Mouse (Mus musculus): ENCODE data around the gene Pigc. TPM values are rescaled to one million over a fixed set of nuclear protein-coding genes. Genes with fewer than 3 reads are reported as not detected.

Pigc gene
- 33.6 and 42.2 TPM in 2 replicates for polyA plus RNA-seq (2014; fragmentation: Nextera tagmentation; extraction: Ambion mirVana)

DNA sequence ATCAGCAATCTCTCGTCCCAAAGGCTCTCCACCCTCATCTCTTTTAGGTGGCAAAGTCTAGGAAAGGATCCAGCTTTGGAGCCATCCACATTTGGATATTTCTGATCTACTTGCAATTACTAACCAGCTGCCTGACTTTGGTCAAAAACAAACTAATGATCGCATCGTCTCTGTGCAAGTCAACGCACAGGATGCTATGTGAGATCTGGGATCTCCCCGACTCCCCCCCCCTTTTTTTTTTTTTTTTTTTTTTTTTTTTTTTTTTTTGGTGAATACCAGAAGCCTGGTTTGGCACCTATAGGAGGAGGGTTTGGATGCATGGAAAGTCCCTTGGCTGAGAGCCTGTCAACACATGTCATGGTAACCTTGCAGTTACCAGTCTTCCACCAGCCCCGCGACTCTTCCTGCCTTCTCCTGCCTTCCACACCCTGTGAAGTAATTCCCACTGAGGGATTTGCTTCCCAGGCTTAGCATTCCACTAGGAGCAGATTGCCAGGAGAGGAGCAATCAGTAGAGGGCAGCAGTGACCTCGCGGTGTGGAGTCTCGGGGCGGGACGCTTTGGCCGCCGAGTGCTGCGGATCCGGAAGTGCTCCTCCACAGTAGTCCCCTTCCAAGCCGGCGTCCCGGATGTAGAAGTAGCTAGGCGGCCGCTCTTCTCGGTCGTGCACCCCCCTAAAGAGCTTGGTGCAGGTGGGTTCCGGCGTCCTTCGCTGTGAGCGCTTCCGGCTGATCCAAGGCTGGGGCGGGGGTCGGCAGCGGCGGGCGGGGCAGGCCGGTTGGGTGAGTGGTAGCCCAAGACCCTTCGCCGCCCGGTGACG is at the start of gene Pigc:
Gene Pigc (plus strand): TSS at position 598 of the 819 bp plus-strand sequence.
- H3K4me2 ChIP-seq (replicated peaks; ENCODE audit: low read depth, low read length) = peak within 1 kb of the TSS; percentile 60
- 3% methylated on average over 38 of the region's 38 CpGs for WGBS
- peak; percentile 97 for ATAC-seq (ENCODE audit: low FRiP score, low TSS enrichment)
- peaks cover 3% of the 10 kb centered on the region for H3K4me1 ChIP-seq (ENCODE audit: control insufficient read depth, insufficient read depth, low read length)
- no peaks in the 10 kb centered on the region; the same call in 1 of the 2 replicates for H3K36me3 ChIP-seq (ENCODE audit: control insufficient read depth, insufficient read depth, low read length)
- peak within 1 kb of the TSS; percentile 65 for H3K9ac ChIP-seq (ENCODE audit: low read depth, low read length)
- no peaks in the 10 kb centered on the region for H3K9me3 ChIP-seq (ENCODE audit: control insufficient read depth, low read length)
- H3K27ac ChIP-seq (ENCODE audit: low read depth, low read length) = peak within 1 kb of the TSS; percentile 53; the same call in 1 of the 2 replicates
- peak within 1 kb of the TSS; percentile 57 for H3K4me3 ChIP-seq (ENCODE audit: low read length)
- H3K27me3 ChIP-seq (ENCODE audit: control insufficient read depth, insufficient read depth, low read length) = no peaks in the 10 kb centered on the region

DNA sequence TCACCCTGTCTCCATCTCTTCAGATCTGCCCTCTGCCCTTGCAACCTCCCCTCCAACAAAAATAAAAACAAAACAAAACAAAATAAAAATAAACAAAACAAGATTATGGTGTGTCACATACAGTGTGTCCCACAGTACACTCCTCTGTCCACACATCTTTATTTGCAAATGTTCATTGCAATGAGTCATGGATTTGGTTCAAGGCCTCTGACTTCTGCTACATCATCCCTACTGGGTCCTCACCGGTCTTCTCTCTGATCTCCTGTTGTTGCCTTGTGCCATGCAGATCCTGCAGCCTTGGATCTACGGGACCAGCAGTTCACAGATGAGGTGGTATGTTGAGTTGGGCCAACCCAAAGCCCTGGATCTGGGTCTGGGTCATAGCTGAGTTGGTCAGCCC is 49.4 kb upstream of the Pigc start:
- Histone ChIP-seq H3K9ac (ENCODE audit: low read depth, low read length) (no peak overlapping the region), H3K36me3 (ENCODE audit: control insufficient read depth, insufficient read depth, low read length) (no peaks in the 10 kb centered on the region), H3K27ac (ENCODE audit: low read depth, low read length) (no peak overlapping the region), H3K9me3 (ENCODE audit: control insufficient read depth, low read length) (no peaks in the 10 kb centered on the region), H3K4me1 (ENCODE audit: control insufficient read depth, insufficient read depth, low read length) (peaks cover 7% of the 10 kb centered on the region; the same call in 1 of the 2 replicates), H3K27me3 (ENCODE audit: control insufficient read depth, insufficient read depth, low read length) (no peaks in the 10 kb centered on the region), H3K4me2 (replicated peaks; ENCODE audit: low read depth, low read length) (no peak overlapping the region), H3K4me3 (ENCODE audit: low read length) (no peak overlapping the region)
- WGBS = 91% methylated on average over 2 of the region's 2 CpGs
- ATAC-seq (ENCODE audit: low FRiP score, low TSS enrichment) = no peak

DNA sequence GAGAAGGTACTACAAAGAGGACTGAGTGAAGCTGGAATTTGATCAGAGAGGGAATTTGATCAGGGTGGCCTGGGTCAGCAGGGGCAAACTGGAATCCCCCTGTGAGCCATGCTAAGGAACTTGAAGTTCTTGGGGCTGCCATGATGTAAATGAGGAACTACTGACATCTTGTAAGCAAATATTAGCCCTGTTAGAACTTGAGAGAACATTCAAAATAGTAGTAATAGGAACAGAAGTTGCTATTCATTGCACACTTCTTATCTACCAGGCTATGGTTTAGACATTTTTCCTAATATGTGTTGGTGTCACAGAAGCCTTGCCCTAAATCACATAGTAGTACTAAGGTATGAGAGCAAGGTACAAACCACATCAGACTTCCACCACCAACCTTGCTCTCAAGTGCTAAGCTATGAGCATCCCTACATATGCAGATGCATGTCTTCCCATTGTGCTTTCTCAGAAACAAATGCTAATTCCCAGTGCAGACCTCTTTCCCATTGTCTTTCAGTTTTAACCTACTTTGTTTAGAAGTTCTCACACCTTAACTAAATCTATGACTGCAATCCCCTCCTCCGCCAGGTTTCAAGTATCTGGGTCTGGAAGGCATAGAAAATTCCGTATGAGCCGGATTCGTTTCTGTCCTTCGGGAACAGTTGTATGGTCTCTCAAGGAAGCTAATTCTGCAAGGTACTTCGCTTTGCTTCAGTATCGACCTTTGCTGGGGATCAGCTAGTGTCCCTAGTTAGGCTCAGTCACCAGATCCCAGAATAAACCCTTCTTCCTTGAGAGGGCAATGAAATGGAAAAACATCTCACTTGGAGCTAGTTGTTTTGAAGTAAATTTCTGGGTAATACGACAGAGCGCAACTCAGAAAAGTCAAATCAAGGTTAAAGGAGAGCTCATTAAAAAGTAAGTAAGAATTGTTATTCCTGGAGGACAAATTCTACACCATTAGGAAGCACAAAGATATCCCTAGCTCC is 48.2 kb upstream of the Pigc start:
- ATAC-seq (ENCODE audit: low FRiP score, low TSS enrichment) = no peak
- Histone ChIP-seq H3K4me1 (ENCODE audit: control insufficient read depth, insufficient read depth, low read length) (peaks cover 7% of the 10 kb centered on the region; the same call in 1 of the 2 replicates), H3K4me2 (replicated peaks; ENCODE audit: low read depth, low read length) (no peak overlapping the region), H3K9ac (ENCODE audit: low read depth, low read length) (no peak overlapping the region), H3K9me3 (ENCODE audit: control insufficient read depth, low read length) (no peaks in the 10 kb centered on the region), H3K36me3 (ENCODE audit: control insufficient read depth, insufficient read depth, low read length) (no peaks in the 10 kb centered on the region), H3K4me3 (ENCODE audit: low read length) (no peak overlapping the region), H3K27me3 (ENCODE audit: control insufficient read depth, insufficient read depth, low read length) (no peaks in the 10 kb centered on the region), H3K27ac (ENCODE audit: low read depth, low read length) (no peak overlapping the region)
- WGBS = 89% methylated on average over 9 of the region's 9 CpGs

DNA sequence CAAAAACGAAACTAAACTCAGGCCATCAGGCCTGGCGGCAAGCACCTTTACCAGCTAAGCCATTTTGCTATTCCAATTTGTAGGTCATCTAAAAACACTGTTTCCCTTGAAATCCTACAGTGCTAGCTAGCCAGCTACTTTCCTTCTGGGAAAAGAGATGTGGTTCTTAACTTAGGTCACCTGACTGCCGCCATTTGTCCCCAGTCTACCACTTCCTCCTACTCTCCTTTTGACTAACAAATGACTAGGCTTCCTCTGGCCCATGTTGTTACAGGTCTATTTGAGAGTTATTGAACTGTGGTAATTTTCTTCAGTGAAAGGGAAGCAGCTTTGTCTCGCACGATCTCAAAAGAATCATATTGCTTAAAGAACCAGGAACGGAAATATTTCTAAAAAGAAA is 47.1 kb upstream of the Pigc start:
- H3K4me3 ChIP-seq (ENCODE audit: low read length) = no peak overlapping the region
- no peak overlapping the region for H3K9ac ChIP-seq (ENCODE audit: low read depth, low read length)
- H3K4me1 ChIP-seq (ENCODE audit: control insufficient read depth, insufficient read depth, low read length) = peaks cover 7% of the 10 kb centered on the region; the same call in 1 of the 2 replicates
- no peaks in the 10 kb centered on the region for H3K27me3 ChIP-seq (ENCODE audit: control insufficient read depth, insufficient read depth, low read length)
- 79% methylated on average over 6 of the region's 6 CpGs for WGBS
- no peak overlapping the region for H3K4me2 ChIP-seq (replicated peaks; ENCODE audit: low read depth, low read length)
- H3K27ac ChIP-seq (ENCODE audit: low read depth, low read length) = no peak overlapping the region
- no peak for ATAC-seq (ENCODE audit: low FRiP score, low TSS enrichment)
- H3K9me3 ChIP-seq (ENCODE audit: control insufficient read depth, low read length) = no peaks in the 10 kb centered on the region
- no peaks in the 10 kb centered on the region for H3K36me3 ChIP-seq (ENCODE audit: control insufficient read depth, insufficient read depth, low read length)

DNA sequence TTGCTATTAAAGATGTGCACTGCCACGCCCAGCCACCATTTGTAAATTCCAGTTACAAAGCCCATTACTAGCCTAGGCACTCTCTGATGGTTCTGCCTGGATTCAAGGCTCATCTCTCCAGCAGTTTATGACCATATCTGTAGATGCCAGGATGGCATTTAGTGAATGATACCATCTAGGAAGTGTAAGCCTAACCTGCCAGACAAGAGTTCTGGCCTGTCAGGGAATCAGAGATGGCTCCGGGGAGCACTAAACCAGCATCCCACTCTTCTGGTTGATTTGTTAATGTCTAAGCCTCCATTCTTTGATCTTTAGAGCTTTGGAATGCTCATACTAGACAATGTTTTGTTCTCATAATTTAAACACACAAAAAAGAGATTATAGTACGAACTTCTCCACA is 44.7 kb upstream of the Pigc start:
- WGBS = 56% methylated on average over 3 of the region's 3 CpGs
- no peak overlapping the region for H3K4me2 ChIP-seq (replicated peaks; ENCODE audit: low read depth, low read length)
- H3K9me3 ChIP-seq (ENCODE audit: control insufficient read depth, low read length) = no peaks in the 10 kb centered on the region
- no peaks in the 10 kb centered on the region for H3K36me3 ChIP-seq (ENCODE audit: control insufficient read depth, insufficient read depth, low read length)
- H3K9ac ChIP-seq (ENCODE audit: low read depth, low read length) = no peak overlapping the region
- no peak overlapping the region for H3K27ac ChIP-seq (ENCODE audit: low read depth, low read length)
- no peak overlapping the region for H3K4me3 ChIP-seq (ENCODE audit: low read length)
- no peaks in the 10 kb centered on the region for H3K4me1 ChIP-seq (ENCODE audit: control insufficient read depth, insufficient read depth, low read length)
- no peak for ATAC-seq (ENCODE audit: low FRiP score, low TSS enrichment)
- H3K27me3 ChIP-seq (ENCODE audit: control insufficient read depth, insufficient read depth, low read length) = no peaks in the 10 kb centered on the region

DNA sequence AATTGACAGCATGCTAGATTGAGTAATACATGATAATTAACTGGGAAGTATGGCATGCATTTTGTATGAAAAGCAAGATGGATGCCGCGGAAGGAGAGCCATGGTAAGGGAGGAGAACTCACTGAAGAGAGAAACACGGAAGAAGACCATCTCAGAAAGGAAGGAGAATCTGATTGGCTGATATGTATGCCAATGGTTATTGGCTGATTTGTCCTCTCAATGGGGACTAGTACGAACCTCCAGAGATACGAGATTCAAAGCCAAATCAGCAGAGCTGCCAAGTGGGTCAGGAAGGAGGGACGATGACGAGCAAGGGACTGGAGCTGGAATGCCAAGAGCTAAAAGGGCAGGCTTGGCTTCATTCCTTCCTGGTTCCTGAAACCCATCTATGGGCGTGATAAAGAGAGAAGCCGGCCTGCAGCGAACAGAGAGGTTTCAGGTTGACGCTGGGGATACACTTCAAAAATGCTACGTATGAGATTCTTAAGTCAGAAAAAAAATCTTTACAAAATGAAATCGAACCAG is 43.6 kb upstream of the Pigc start:
- Histone ChIP-seq H3K4me1 (ENCODE audit: control insufficient read depth, insufficient read depth, low read length) (no peaks in the 10 kb centered on the region), H3K27me3 (ENCODE audit: control insufficient read depth, insufficient read depth, low read length) (no peaks in the 10 kb centered on the region), H3K36me3 (ENCODE audit: control insufficient read depth, insufficient read depth, low read length) (no peaks in the 10 kb centered on the region), H3K9ac (ENCODE audit: low read depth, low read length) (no peak overlapping the region), H3K4me3 (ENCODE audit: low read length) (no peak overlapping the region), H3K4me2 (replicated peaks; ENCODE audit: low read depth, low read length) (no peak overlapping the region), H3K27ac (ENCODE audit: low read depth, low read length) (no peak overlapping the region), H3K9me3 (ENCODE audit: control insufficient read depth, low read length) (no peaks in the 10 kb centered on the region)
- ATAC-seq (ENCODE audit: low FRiP score, low TSS enrichment) = no peak
- WGBS = 93% methylated on average over 13 of the region's 13 CpGs

DNA sequence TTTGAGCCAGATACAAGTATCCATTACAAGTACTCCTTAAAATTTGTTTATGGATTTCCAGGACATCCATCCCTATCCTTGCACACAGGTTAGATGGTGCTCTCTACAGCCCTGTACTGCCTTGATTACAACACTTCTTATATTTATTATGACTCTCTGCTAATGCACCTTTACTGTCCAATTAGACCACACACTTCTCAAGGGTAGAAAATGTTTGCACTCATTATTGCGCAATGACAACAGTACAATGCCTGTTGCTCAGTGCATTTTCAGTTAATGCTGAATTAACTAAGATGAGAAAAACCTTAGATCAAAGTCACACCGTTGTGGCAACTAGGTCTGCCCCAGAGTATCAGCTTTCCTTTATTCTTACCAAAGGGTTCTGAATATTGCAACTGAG is 41.0 kb upstream of the Pigc start:
- H3K4me2 ChIP-seq (replicated peaks; ENCODE audit: low read depth, low read length) = no peak overlapping the region
- no peak overlapping the region for H3K27ac ChIP-seq (ENCODE audit: low read depth, low read length)
- H3K9me3 ChIP-seq (ENCODE audit: control insufficient read depth, low read length) = no peaks in the 10 kb centered on the region
- H3K4me3 ChIP-seq (ENCODE audit: low read length) = no peak overlapping the region
- no peaks in the 10 kb centered on the region for H3K36me3 ChIP-seq (ENCODE audit: control insufficient read depth, insufficient read depth, low read length)
- no peaks in the 10 kb centered on the region for H3K4me1 ChIP-seq (ENCODE audit: control insufficient read depth, insufficient read depth, low read length)
- WGBS = 88% methylated on average over 2 of the region's 2 CpGs
- ATAC-seq (ENCODE audit: low FRiP score, low TSS enrichment) = no peak
- no peak overlapping the region for H3K9ac ChIP-seq (ENCODE audit: low read depth, low read length)
- no peaks in the 10 kb centered on the region for H3K27me3 ChIP-seq (ENCODE audit: control insufficient read depth, insufficient read depth, low read length)

DNA sequence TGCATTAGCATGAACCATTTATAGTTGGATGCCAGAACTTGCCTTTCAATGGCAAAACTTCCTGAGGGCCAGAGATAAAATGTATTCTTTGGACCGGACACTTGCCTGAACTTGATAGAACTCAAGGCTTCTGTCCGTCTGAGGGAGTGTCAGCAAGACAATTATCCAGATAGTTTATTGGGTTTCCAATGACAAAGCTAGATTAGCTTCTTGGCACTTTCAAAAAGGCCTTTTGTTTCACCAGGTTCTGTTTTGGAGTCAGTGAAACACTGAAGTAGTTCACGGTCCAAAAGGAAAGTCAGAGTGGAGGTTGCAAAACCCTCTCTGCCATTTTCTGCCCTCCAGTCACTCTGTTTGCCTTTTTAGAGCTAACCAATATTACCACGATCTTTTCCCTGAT is 37.7 kb upstream of the Pigc start:
- no peaks in the 10 kb centered on the region for H3K27me3 ChIP-seq (ENCODE audit: control insufficient read depth, insufficient read depth, low read length)
- 52% methylated on average over 4 of the region's 4 CpGs for WGBS
- no peak for ATAC-seq (ENCODE audit: low FRiP score, low TSS enrichment)
- no peak overlapping the region for H3K27ac ChIP-seq (ENCODE audit: low read depth, low read length)
- H3K36me3 ChIP-seq (ENCODE audit: control insufficient read depth, insufficient read depth, low read length) = no peaks in the 10 kb centered on the region
- H3K4me2 ChIP-seq (replicated peaks; ENCODE audit: low read depth, low read length) = no peak overlapping the region
- H3K4me1 ChIP-seq (ENCODE audit: control insufficient read depth, insufficient read depth, low read length) = no peaks in the 10 kb centered on the region
- H3K9me3 ChIP-seq (ENCODE audit: control insufficient read depth, low read length) = no peaks in the 10 kb centered on the region
- H3K9ac ChIP-seq (ENCODE audit: low read depth, low read length) = no peak overlapping the region
- no peak overlapping the region for H3K4me3 ChIP-seq (ENCODE audit: low read length)

Data from kidney, embryonic 14.5 days (tissue).